Mouse (Mus musculus) liver, adult 2 months (tissue): ENCODE results near the gene Prox2. TPM values are rescaled to one million over a fixed set of nuclear protein-coding genes. Genes with fewer than 3 reads are reported as not detected.
A peak's percentile ranks its signal among the peaks of the same experiment; 100 is the strongest.
"Not testable (repeated sequence)": the region's sequence is repeated elsewhere in the genome, so short reads cannot be mapped to it uniquely, and the experiment has no call there.

ENCODE experiments used
- DNase-seq: peaks from one replicate; pipeline ENCODE4 v3.0.0-alpha.2; 2011; ENCODE audit warnings: low read depth, low spot score; ENCODE audit errors: extremely low read depth
- H3K27ac ChIP-seq: fragments of 200-500 bp; replicated peaks from 2 replicates; pipeline ENCODE4 v1.5.1; 2012; ENCODE audit warnings: low read depth, mild to moderate bottlenecking, control low read depth, inconsistent platforms, low read length; ENCODE audit not compliant: insufficient read depth
- H3K27me3 ChIP-seq: fragments of 200-500 bp; 2 replicates; pipeline ENCODE4 v1.6.1; 2012; ENCODE audit warnings: mild to moderate bottlenecking, moderate library complexity, low read length, inconsistent platforms; ENCODE audit not compliant: control insufficient read depth, insufficient read depth
- H3K36me3 ChIP-seq: fragments of 200-500 bp; 2 replicates; pipeline ENCODE4 v1.6.1; 2012; ENCODE audit warnings: low read length, inconsistent platforms; ENCODE audit not compliant: control insufficient read depth, insufficient read depth
- H3K4me1 ChIP-seq: fragments of 200-500 bp; 2 replicates; pipeline ENCODE4 v1.6.1; 2011; ENCODE audit warnings: low read length; ENCODE audit not compliant: control insufficient read depth, insufficient read depth
- H3K4me3 ChIP-seq: fragments of 200-500 bp; 2 replicates; pipeline ENCODE4 v1.5.1; 2011; ENCODE audit warnings: low read depth, mild to moderate bottlenecking, control low read depth, low read length, moderate library complexity; ENCODE audit not compliant: insufficient read depth
- H3K79me2 ChIP-seq: fragments of 200-500 bp; 2 replicates; pipeline ENCODE4 v1.6.1; 2012; ENCODE audit warnings: inconsistent platforms, mild to moderate bottlenecking, low read length, moderate library complexity; ENCODE audit not compliant: control insufficient read depth, insufficient read depth
- H3K9ac ChIP-seq: fragments of 200-500 bp; 2 replicates; pipeline ENCODE4 v1.6.1; 2012; ENCODE audit warnings: low read depth, mild to moderate bottlenecking, control low read depth, inconsistent platforms, low read length
- CTCF ChIP-seq: fragments of 200-500 bp; IDR thresholded peaks from 2 replicates; pipeline ENCODE4 v1.5.1; 2011; ENCODE audit warnings: low read depth, low read length, control low read depth
- POLR2A ChIP-seq: fragments of 200-500 bp; IDR thresholded peaks from 2 replicates; pipeline ENCODE4 v1.6.1; 2011; ENCODE audit warnings: low read length, control low read depth; ENCODE audit not compliant: insufficient read depth; ENCODE audit errors: extremely low read depth
- WGBS: fragments of 180-500 bp; shearing (Covaris S2); methylation state at CpG from one replicate; pipeline ENCODE4 v1.1.7; 2018; 5-methylcytosine and 5-hydroxymethylcytosine counted together
- polyA plus RNA-seq: library from polyadenylated mRNA; depleted of rRNA; stranded (reverse); fragments of >200 nt; gene quantifications from 2 replicates; pipeline ENCODE4 v1.2.3, GENCODE M21; 2012
- total RNA-seq: library from RNA; depleted of rRNA; stranded (reverse); fragments of >200 nt; gene quantifications from 2 replicates; pipeline ENCODE4 v1.2.3, GENCODE M21; 2014

Gene Prox2
- total and polyA plus RNA-seq, 2 experiments: 1.5 to 1.8 TPM

DNA sequence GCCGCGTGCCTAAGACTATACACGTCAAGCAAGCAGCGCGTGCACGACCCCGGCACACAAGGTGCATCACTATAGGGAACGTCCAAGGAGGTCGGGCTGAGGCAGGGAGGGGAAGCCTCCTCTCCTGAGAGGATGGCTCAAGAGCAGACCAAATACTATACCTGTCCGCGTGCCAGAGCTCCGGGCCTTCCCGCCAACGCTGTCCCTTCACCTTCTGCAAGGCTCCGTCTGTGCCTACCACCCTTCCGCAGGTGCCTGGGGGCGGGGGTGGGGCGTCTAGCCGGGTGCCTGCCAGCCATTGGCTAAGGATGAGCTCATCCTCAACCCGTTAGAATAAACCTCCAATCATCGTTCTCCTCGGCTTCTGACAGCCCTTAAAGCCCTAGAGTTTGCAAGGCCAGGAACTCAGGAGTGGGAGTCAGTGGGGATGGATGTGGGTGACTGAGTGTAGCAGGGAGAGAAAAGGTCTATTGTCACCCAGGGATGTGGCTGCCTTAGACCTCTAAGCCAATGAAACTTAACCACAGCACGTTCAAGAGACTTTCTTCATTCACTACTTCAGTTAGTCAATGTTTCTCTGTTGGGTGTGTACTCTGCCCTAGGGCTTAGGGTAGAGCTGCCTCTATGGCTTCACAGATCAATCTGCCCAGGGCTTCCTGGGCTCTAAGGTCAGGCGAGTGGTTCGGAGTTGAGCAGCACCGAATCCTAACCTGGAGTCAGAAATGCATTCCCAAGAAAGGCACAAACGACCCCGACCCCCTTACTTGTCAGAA, 40.6 kb upstream of the Prox2 start, which contains the start of gene Rps6kl1:
Rps6kl1 (minus strand) TSS at position 263 of the 773 bp plus-strand sequence.
- DNase-seq: peak; percentile 50

DNA sequence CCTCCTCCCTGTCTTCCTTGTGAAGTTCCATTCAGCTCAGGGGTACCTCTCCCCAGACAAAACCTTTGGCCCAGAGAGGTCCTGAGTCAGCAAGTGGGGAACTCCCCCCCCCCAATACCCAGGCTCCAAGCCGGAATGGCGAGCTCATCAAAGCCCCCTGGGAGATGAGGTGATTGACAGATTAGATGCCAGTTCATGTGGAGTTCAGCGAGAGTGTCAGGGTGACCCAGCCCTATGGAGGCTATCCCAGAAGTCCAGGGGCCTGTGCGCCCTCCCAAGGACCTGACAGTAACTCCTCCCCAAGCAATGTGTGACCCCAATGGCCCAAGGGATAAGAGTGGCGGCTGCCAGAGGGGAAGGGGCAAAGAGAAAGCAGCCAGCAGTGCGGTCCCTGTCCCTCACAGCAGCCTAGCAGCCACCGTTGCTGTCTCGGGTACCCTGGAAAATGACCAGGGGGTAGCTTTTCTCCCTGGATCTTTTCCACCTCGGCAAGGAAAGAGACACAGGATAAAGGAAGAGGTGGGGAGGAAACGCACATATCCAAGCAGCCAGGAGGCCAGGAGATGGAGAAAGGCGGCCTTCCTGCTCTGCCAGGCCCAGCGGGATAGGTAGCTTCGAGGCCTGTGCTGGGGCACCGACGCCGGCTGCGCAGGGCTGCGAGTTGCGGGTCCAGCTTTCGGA, 39.9 kb upstream of the Prox2 start:
- H3K4me1 ChIP-seq: peaks cover 9% of the 10 kb centered on the region
- H3K79me2 ChIP-seq: no peaks in the 10 kb centered on the region
- no peaks in the 10 kb centered on the region for H3K27me3 ChIP-seq
- TF ChIP-seq POLR2A (no peak), CTCF (no peak)
- no peaks in the 10 kb centered on the region for H3K36me3 ChIP-seq
- peak overlapping the region; percentile 28; the same call in 1 of the 2 replicates for H3K4me3 ChIP-seq
- 43% methylated on average over 20 of the region's 20 CpGs for WGBS
- H3K27ac ChIP-seq: no peak overlapping the region
- no peak for DNase-seq
- 0 out of 2 replicates have a peak overlapping the region, but pooled peaks have one; percentile 3 for H3K9ac ChIP-seq

More for the DNA sequence above, 40.6 kb upstream of the Prox2 start, which contains the start of gene Rps6kl1:
- peak within 1 kb of the TSS; percentile 28; the same call in 1 of the 2 replicates for H3K4me3 ChIP-seq
- 16% methylated on average over 28 of the region's 28 CpGs for WGBS
- no peak within 1 kb of the TSS for H3K27ac ChIP-seq
- H3K79me2 ChIP-seq: no peaks in the 10 kb centered on the region
- H3K9ac ChIP-seq: 0 out of 2 replicates have a peak within 1 kb of the TSS, but pooled peaks have one; percentile 3
- peaks cover 9% of the 10 kb centered on the region for H3K4me1 ChIP-seq
- H3K27me3 ChIP-seq: no peaks in the 10 kb centered on the region
- H3K36me3 ChIP-seq: no peaks in the 10 kb centered on the region
- no peak for TF ChIP-seq CTCF
- TF ChIP-seq POLR2A: no peak

DNA sequence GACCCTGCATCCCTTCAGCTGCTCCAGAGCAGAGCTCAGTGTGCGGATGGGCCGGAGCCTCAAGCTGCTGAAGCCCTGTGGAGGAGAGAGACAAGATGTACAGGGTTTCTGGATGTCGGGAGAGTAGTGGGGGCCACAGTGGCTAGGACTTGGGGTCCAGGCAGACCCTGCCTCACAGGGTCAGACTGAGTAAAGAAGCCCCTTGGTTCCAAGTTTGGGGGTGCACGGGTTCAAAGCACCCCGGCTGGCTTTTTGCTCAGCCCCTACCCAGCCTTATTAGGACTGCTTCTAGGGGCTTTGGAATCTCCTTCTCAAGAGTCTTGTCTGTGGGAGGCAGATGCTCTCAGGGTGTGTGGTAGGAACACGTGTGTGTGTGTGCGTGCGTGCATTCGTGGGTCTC, 36.3 kb upstream of the Prox2 start:
- no peaks in the 10 kb centered on the region for H3K79me2 ChIP-seq
- H3K27me3 ChIP-seq: no peaks in the 10 kb centered on the region
- TF ChIP-seq POLR2A (no peak), CTCF (no peak)
- no peak for DNase-seq
- peaks cover 7% of the 10 kb centered on the region; the same call in 1 of the 2 replicates for H3K4me1 ChIP-seq
- H3K27ac ChIP-seq: no peak overlapping the region
- 90% methylated on average over 9 of the region's 9 CpGs for WGBS
- no peak overlapping the region for H3K4me3 ChIP-seq
- H3K36me3 ChIP-seq: no peaks in the 10 kb centered on the region
- H3K9ac ChIP-seq: no peak overlapping the region

DNA sequence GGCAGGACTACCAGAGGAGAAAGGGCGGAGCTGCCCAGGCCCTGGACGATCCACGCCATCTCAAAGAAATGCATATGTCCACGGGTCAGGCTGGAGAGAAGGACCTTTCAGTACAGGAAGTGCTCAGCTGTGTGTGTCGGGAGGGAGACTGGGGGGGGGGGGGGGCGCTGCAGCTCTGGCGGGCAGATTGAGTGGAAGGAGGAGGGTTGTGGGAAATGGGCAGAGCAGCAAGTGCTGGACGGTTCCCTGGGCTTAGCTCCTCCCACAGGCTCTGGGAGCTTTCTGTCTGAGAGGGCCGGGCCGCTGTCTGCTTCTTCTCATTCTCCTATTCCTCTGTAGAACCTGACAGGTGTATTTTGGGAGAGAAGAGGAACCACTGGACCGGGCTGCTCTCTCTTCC, 35.8 kb upstream of the Prox2 start:
- Histone ChIP-seq H3K27me3 (no peaks in the 10 kb centered on the region), H3K4me3 (no peak overlapping the region), H3K27ac (no peak overlapping the region), H3K79me2 (no peaks in the 10 kb centered on the region), H3K9ac (no peak overlapping the region), H3K4me1 (peaks cover 4% of the 10 kb centered on the region; the same call in 1 of the 2 replicates), H3K36me3 (no peaks in the 10 kb centered on the region)
- 57% methylated on average over 11 of the region's 11 CpGs for WGBS
- DNase-seq: no peak
- no peak for TF ChIP-seq POLR2A
- TF ChIP-seq CTCF: no peak

DNA sequence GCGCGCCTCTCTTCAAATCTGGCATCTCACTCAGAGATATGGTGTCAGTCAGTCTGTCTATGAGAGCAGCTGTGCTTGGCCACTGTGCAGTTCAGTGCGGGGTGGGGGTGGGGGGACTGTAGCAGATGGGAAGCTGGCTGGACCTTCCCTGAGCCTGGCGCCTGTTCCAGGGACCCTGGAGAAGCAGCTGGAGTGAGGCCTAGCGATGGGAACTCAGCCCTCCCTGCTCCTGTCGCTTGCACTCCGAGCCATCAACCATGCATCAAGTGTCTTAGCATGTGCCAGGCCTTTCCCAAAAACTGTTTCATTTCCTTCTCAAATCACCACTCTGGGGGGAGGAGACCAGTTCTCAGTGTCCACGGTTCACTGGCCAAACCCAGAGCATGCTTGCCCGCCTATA, 35.1 kb upstream of the Prox2 start:
- no peak for DNase-seq
- TF ChIP-seq POLR2A: no peak
- TF ChIP-seq CTCF: no peak
- Histone ChIP-seq H3K79me2 (no peaks in the 10 kb centered on the region), H3K4me3 (no peak overlapping the region), H3K4me1 (0 out of 2 replicates have a peak, but pooled peaks cover 1% of the 10 kb centered on the region), H3K27ac (no peak overlapping the region), H3K27me3 (no peaks in the 10 kb centered on the region), H3K9ac (no peak overlapping the region), H3K36me3 (no peaks in the 10 kb centered on the region)
- 81% methylated on average over 9 of the region's 9 CpGs for WGBS

DNA sequence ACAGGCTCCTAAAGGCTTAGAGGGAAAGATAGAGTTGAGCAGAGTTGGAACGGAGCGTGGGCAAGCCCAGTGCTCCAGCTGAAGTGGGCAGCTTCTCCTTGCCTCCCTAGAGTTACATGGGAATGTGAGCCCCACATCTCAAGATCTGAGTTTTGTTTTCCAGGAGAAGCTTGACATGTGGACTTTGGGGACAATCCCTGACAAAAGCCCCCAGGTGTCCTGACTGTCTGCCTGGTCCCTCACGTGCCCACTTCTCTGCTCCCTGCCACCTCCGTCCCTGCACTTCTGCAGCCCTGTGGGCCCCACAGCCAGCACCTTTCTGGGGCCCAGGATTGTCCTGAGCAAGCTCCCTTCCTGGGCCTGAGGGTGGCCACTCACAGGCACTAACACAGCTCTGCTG, 34.3 kb upstream of the Prox2 start:
- no peaks in the 10 kb centered on the region for H3K27me3 ChIP-seq
- no peak overlapping the region for H3K27ac ChIP-seq
- TF ChIP-seq CTCF (no peak), POLR2A (no peak)
- H3K79me2 ChIP-seq: no peaks in the 10 kb centered on the region
- H3K36me3 ChIP-seq: no peaks in the 10 kb centered on the region
- no peak overlapping the region for H3K9ac ChIP-seq
- H3K4me3 ChIP-seq: no peak overlapping the region
- 0 out of 2 replicates have a peak, but pooled peaks cover 1% of the 10 kb centered on the region for H3K4me1 ChIP-seq
- 98% methylated on average over 4 of the region's 4 CpGs for WGBS
- DNase-seq: no peak

DNA sequence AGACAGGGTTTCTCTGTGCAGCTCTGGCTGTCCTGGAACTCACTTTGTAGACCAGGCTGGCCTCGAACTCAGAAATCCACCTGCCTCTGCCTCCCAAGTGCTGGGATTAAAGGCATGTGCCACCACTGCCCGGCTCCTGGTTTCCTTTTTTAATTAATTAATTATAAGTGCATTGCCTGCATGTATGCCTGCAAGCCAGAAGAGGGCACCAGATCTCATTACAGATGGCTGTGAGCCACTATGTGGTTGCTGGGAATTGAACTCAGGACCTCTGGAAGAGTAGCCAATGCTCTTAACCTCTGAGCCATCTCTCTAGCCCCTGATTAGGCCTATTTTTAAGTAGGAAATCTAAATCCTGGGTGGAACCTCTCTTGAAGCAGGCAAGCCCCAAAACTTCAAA, 33.7 kb upstream of the Prox2 start:
- DNase-seq, H3K36me3 ChIP-seq, H3K4me3 ChIP-seq, H3K27ac ChIP-seq, H3K9ac ChIP-seq, H3K79me2 ChIP-seq, H3K27me3 ChIP-seq, H3K4me1 ChIP-seq: not testable (repeated sequence)
- WGBS: 73% methylated on average over 2 of the region's 2 CpGs
